Mouse (Mus musculus): ENCODE results near the gene Gm29797.

Gm29797 gene

DNA sequence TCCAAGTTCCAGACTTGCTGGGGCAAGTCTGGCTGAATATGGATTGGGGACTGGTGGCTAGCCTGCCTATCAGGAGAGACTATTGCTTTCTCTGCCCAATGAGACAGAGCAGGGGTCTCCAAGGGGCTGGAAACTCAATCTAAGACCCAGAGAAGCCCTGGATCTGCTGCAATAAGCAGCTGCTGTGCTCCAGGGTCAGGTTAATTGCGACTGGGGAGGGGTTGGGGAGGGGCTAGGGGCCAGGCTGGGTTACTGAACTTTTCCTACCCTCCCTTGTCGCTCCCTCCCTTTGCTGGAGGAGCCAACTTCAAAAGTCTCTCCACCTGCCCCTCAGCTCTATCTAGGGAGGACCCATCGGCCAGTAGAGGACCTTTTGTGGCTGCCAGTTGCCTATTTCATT lies at the start of gene Gm29797:
Gene Gm29797, plus strand, starts transcription at position 301 of the 400 bp plus-strand sequence.
- 82% methylated on average over 3 of the region's 3 CpGs for WGBS

GRCm38 (mm10) chr2:181618761-181619495 lies 37.9 kb upstream of the Gm29797 start:
- 87% methylated on average over 5 of the region's 5 CpGs for WGBS

- 78% methylated on average over 6 of the region's 6 CpGs for WGBS
Measured at GRCm38 (mm10) chr2:181632624-181633023, 24.2 kb upstream of the Gm29797 start.

- 88% methylated on average over 3 of the region's 3 CpGs for WGBS
Measured at GRCm38 (mm10) chr2:181635865-181636264, 21.0 kb upstream of the Gm29797 start.

GRCm38 (mm10) chr2:181644361-181644760 lies 12.5 kb upstream of the Gm29797 start:
- WGBS: 90% methylated on average over 2 of the region's 2 CpGs

DNA sequence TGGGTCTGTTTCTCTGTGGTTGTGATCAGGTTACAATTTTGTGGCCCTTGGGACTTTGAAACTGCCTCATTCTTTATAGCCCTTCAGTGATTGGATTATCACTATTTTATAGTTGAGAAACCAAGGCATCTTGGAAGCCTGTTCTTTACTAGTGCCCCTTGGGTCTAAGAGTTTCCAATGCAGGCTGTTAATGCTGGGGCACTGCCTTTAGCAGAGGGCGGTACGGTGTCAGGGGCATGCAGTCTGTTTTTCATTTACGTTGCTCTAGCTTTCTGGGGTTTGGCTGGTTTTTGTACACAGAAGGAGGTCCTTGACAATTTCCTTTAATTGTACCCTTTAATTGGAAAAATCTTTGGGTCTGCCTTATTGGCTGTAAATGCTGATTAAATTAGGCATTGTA lies 11.2 kb upstream of the Gm29797 start:
- WGBS: 80% methylated on average over 3 of the region's 3 CpGs

GRCm38 (mm10) chr2:181646626-181647472 lies 10.0 kb upstream of the Gm29797 start:
- WGBS: 92% methylated on average over 6 of the region's 6 CpGs

GRCm38 (mm10) chr2:181648926-181649325 lies 7.9 kb upstream of the Gm29797 start:
- WGBS: 59% methylated on average over 10 of the region's 10 CpGs

- WGBS: 78% methylated on average over 1 of the region's 1 CpGs
Measured at GRCm38 (mm10) chr2:181653523-181653922, 3.3 kb upstream of the Gm29797 start.

GRCm38 (mm10) chr2:181657441-181657840 lies 607 bp downstream of the Gm29797 start:
- 26% methylated on average over 2 of the region's 2 CpGs for WGBS

DNA sequence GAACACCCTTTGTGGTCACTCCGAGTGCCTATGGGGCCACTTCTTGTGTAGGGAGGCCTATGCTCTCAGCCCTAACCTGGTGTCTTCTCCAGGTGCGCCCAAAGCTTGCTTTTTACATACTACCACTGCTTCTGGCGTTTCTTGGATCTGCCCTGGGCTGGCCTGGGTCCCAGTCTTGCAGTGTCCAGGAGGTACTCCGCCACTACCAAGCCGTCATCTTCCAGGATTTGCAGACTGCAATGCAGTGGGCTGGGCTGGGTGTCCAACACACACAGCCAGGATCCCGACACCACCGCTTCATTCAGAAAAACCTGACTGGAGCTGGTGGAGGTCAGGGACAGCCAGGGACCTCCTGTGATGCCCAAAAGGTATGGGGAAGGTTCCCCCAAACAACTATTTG lies 1.7 kb downstream of the Gm29797 start:
- 83% methylated on average over 7 of the region's 7 CpGs for WGBS

GRCm38 (mm10) chr2:181658930-181659555 lies 2.2 kb downstream of the Gm29797 start:
- 34% methylated on average over 17 of the region's 17 CpGs for WGBS

GRCm38 (mm10) chr2:181659609-181660055 lies 2.8 kb downstream of the Gm29797 start:
- 4% methylated on average over 9 of the region's 9 CpGs for WGBS

DNA sequence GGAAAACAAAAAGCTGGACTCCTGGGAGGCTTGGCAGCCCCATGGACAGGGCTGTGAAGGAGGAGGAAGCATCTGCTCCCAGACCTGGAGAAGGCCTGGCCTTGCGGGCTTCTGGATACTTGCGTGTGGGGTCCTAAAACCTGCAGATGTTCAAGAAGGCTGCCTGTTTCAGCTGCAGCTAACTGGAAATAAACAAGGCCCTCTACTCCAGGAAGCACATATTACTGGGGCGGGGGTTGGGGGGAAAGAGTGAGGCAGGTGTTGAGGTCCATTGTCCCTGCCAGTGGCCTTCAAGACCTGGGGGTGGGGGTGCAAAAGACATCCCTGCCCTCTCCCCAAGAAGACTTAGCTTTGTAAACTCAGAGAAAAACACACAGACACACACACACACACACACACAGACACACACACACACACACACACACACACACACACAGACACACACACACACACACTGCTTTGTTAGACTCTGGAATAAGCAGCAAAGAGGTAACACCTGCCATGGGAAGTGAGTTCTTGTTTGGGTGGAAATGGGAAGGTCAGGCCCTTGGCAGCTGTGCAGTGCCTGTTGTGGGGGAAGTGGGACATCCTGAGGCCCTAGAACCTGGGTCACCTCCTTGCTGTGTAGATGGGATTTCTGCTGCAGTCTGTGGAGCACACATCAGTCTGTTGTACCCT lies 5.9 kb downstream of the Gm29797 start:
- 90% methylated on average over 3 of the region's 3 CpGs for WGBS

DNA sequence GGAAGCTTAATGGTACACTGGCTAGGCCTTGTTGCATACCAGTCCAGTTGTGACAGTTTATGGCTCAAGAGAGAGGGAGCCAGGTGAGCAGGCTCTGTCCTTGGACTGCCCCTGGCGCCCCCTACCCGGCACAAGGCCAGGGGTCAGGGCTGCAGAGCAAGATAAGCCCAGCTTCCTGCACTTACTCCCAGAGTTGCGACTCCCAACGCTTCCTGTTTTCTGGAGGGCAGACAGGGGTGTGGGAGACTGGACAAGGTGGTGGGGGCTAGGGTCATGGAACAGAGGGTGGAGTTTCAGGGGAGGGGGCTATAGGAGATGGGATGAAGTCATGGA lies 6.4 kb downstream of the Gm29797 start:
- WGBS: 44% methylated on average over 4 of the region's 4 CpGs

DNA sequence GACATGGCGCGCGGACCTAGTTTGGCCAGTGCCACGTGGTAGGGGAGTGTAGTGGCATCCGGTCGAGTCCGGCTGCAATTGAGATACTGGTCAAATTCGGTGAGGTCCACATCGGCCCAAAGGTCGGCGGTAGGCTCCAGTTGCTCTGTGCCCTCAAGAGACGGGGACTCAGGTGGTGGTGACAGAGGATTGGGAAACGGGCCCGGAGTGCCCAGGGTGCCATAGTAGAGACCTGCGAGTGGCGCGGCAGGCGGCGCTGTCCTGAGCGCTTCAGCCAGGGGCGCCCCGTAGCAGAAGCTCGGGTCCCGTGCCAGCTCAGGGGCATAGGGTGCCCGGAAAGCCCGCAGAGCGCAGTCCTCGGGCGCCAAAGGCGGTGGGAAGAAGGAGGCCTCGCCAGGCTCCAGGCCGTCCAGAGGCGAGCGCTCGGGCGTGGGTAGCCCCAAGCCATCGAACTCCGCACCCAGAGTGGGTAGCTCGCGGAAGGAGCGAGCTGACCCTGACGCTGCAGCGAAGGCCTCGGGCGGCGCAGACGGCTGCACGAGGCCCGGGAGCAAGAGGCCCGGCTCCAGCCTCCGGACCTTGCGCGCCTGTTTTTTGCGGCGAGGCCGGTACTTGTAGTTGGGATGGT lies 13.6 kb downstream of the Gm29797 start:
- WGBS: 10% methylated on average over 56 of the region's 56 CpGs

DNA sequence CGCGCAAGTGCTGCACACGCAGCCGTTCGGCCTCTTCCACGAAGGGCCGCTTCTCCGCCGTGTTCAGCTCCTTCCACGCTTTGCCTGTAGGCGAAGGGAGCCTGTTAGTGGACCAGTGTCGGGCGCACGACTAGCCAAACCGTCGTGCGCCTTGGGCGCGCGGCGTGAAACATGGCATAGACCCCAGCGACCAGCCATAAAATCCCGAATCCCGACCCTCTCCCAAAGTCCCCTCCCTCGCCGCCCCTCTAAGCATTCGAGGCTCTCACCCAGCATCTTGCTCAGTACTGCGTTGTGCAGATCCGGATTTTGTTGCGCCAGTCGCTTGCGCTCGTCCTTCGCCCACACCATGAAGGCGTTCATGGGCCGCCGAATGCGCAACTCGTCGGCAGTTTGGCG lies 14.1 kb downstream of the Gm29797 start:
- 1% methylated on average over 41 of the region's 41 CpGs for WGBS

DNA sequence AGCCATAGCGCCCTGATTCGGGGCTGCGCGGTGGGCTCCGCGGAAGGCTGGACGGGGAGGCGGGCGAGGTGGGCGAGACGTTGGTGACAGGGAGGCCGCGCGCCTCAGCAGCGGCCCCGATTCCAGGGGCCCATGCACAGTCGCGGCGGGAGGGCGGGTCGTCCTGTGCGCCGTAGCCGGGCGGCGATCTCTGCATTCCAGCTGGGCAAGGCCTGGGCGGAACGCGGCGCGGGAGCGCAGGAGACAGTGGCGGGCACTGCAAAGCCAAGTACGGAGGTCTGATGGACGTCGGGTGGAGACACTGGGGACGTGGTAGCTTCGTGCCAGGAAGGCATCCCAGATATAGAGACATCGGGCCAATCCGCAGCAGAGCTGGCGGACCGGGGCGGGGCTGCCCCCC lies 14.5 kb downstream of the Gm29797 start, which contains the start of gene Sox18:
Gene Sox18, minus strand, starts transcription at position 315 of the 400 bp plus-strand sequence.
- WGBS: under 1% methylated on average over 42 of the region's 43 CpGs

DNA sequence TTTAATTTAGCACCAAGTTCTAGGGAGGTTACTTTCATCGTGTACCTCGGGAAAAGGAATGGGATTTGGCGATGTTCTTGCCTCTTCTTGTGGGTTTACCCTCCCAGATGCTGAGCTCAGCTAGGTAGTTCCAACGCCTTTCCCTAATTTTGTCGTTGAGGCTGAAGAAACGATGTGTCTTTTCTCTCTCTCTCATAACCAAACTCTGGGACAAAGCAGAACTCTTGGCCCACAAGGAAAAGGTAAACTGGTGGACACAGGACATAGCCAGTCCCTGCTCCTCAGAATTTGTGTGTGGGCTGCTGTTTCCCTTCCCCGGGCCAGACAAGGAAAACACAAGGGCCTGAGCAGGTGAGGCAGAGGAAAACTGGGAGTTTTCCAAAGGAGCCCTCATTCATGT lies 15.2 kb downstream of the Gm29797 start:
- 46% methylated on average over 7 of the region's 7 CpGs for WGBS

DNA sequence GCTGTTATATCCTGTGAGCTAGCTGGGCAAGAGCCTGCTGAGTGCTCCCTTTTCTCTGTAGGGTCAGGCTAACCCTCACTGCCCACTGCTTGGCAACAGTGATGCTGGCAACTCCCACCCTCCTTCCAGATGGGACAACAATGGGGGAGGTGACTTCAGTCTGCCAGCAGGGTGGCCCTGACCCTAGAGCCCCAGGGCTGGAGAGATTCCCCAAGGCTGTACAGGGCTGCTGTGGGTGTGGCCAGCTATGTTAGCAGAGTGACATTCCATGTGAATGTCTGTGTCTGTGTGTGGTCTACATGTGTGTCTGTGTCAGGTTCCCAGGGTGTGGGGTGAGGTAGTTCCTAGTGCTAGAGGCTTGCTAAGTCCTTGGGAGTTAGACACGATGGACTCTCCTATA lies 16.7 kb downstream of the Gm29797 start:
- WGBS: 60% methylated on average over 1 of the region's 1 CpGs

DNA sequence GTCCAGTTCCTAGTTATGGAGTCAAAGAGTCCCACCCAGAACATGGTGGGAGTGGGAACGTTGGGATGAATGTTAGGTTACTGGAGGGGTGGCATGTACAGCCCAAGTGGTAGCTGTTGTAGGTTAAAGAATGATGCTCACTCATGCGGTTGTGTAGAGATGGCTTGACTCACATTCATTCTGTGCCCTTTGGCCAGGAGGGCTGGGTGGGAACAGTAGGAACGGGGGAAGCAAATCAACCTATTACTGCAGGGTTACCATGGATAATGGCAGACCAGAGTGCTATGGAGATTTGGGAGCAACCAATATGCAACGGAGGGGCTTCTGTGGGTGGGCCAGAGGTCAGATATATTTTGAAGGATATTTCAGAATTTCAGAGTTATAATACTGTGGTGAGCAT lies 18.1 kb downstream of the Gm29797 start:
- 76% methylated on average over 4 of the region's 4 CpGs for WGBS

Measured in cerebral cortex, adult 2 months (tissue).